Mouse (Mus musculus): ENCODE data around the gene Ncapd2.
A peak's percentile ranks its signal among the peaks of the same experiment; 100 is the strongest.

The Ncapd2 gene

GRCm38 (mm10) chr6:125191332-125192015, at the start of gene Ncapd2, which contains the start of gene Mrpl51:
Gene Ncapd2, minus strand, starts transcription at chr6:125191701.
Gene Mrpl51, plus strand, starts transcription at chr6:125191801.
- DNase-seq (ENCODE audit: low read depth): peak; percentile 90

- DNase-seq (ENCODE audit: low read depth): no peak
Observed at GRCm38 (mm10) chr6:125240617-125241016, 49.1 kb upstream of the Ncapd2 start.

GRCm38 (mm10) chr6:125239547-125239946, 48.0 kb upstream of the Ncapd2 start:
- DNase-seq (ENCODE audit: low read depth): no peak

GRCm38 (mm10) chr6:125238396-125238795, 46.9 kb upstream of the Ncapd2 start:
- no peak for DNase-seq (ENCODE audit: low read depth)

GRCm38 (mm10) chr6:125237421-125237820, 45.9 kb upstream of the Ncapd2 start:
- no peak for DNase-seq (ENCODE audit: low read depth)

- no peak for DNase-seq (ENCODE audit: low read depth)
Observed at GRCm38 (mm10) chr6:125236782-125237181, 45.3 kb upstream of the Ncapd2 start, which contains the start of gene Cd27. Gene Cd27, minus strand, starts transcription at chr6:125237010.

GRCm38 (mm10) chr6:125236341-125236740, 44.8 kb upstream of the Ncapd2 start:
- DNase-seq (ENCODE audit: low read depth): no peak

GRCm38 (mm10) chr6:125234520-125234828, 43.0 kb upstream of the Ncapd2 start:
- DNase-seq (ENCODE audit: low read depth): no peak

GRCm38 (mm10) chr6:125233816-125234519, 42.5 kb upstream of the Ncapd2 start:
- DNase-seq (ENCODE audit: low read depth): no peak

GRCm38 (mm10) chr6:125232516-125232915, 41.0 kb upstream of the Ncapd2 start:
- no peak for DNase-seq (ENCODE audit: low read depth)

GRCm38 (mm10) chr6:125232045-125232437, 40.5 kb upstream of the Ncapd2 start:
- no peak for DNase-seq (ENCODE audit: low read depth)

GRCm38 (mm10) chr6:125231117-125232044, 39.9 kb upstream of the Ncapd2 start, which contains the start of gene Tapbpl:
Gene Tapbpl, minus strand, starts transcription at chr6:125231860.
- peak; percentile 28 for DNase-seq (ENCODE audit: low read depth)

- no peak for DNase-seq (ENCODE audit: low read depth)
Observed at GRCm38 (mm10) chr6:125230571-125230970, 39.1 kb upstream of the Ncapd2 start.

GRCm38 (mm10) chr6:125225518-125226115, 34.1 kb upstream of the Ncapd2 start:
- DNase-seq (ENCODE audit: low read depth): no peak

- no peak for DNase-seq (ENCODE audit: low read depth)
Observed at GRCm38 (mm10) chr6:125222577-125222976, 31.1 kb upstream of the Ncapd2 start.

GRCm38 (mm10) chr6:125222146-125222545, 30.6 kb upstream of the Ncapd2 start:
- DNase-seq (ENCODE audit: low read depth): no peak

- DNase-seq (ENCODE audit: low read depth): no peak
Observed at GRCm38 (mm10) chr6:125221115-125221745, 29.7 kb upstream of the Ncapd2 start.

- peak; percentile 30 for DNase-seq (ENCODE audit: low read depth)
Observed at GRCm38 (mm10) chr6:125218963-125219362, 27.5 kb upstream of the Ncapd2 start.

- DNase-seq (ENCODE audit: low read depth): no peak
Observed at GRCm38 (mm10) chr6:125217899-125218298, 26.4 kb upstream of the Ncapd2 start.

GRCm38 (mm10) chr6:125216898-125217297, 25.4 kb upstream of the Ncapd2 start:
- no peak for DNase-seq (ENCODE audit: low read depth)

GRCm38 (mm10) chr6:125215148-125215954, 23.9 kb upstream of the Ncapd2 start, which contains the start of gene Vamp1:
Gene Vamp1, plus strand, starts transcription at chr6:125215551.
- DNase-seq (ENCODE audit: low read depth): peak; percentile 93

Measured in fibroblast of lung, adult 2 months (primary cell).